ENCODE assay signal across 14 mouse cellular contexts in the genomic region with DNA sequence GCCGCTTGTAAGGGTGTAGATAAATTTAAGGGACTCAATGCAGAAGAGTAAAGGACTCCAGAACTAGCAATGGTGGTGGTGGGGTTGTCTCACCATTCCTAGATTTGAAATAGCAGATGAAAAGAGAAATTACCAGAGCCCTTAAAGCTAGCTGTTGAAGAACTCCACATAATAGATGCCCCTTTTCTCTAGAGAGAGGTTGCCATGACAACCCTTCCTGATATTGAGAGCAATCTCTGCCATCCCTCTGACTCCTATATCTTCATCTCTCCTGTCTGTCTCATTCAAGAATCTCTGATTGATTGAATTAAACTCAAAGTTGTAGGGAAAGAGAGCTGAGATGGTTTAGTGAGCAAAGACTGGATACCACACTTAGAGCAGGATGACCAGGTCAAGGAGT.
"Had no signal": no experiment of that assay in that cellular context is flagged by ENCODE, and none has a peak within 500 bp of the region (broad histone marks: within the 10 kb centered on the region; RNA-seq: fewer than 3 reads in every experiment).

No protein-coding gene starts in this region.

- H3K27me3 ChIP-seq: kidney, embryonic 15.5 days; liver, embryonic 13.5 days; neural tube, embryonic 12.5 days; neural tube, embryonic 15.5 days had no signal

- H3K9ac ChIP-seq: kidney, embryonic 15.5 days; liver, embryonic 13.5 days; neural tube, embryonic 12.5 days; neural tube, embryonic 15.5 days had no signal

- H3K27ac ChIP-seq: kidney, embryonic 15.5 days; left cerebral cortex, adult 2 months; liver, embryonic 13.5 days; neural tube, embryonic 12.5 days; neural tube, embryonic 15.5 days had no signal

- H3K9me3 ChIP-seq: kidney, embryonic 15.5 days; liver, embryonic 13.5 days; neural tube, embryonic 12.5 days; neural tube, embryonic 15.5 days had no signal

- DNase-seq: kidney, postnatal 10 days; kidney, postnatal 36 days; layer of hippocampus, postnatal 36 days; liver, embryonic 13.5 days; lung, adult 2 months; lung, postnatal 14 days; lung, postnatal 4 days; thymus, adult 18-20 months; thymus, postnatal 36 days had no signal

- H3K4me1 ChIP-seq: kidney, embryonic 15.5 days; liver, embryonic 13.5 days; neural tube, embryonic 12.5 days; neural tube, embryonic 15.5 days had no signal

- H3K4me2 ChIP-seq: kidney, embryonic 15.5 days; liver, embryonic 13.5 days; midbrain, embryonic 11.5 days; neural tube, embryonic 12.5 days; neural tube, embryonic 15.5 days had no signal

- H3K4me3 ChIP-seq: kidney, embryonic 15.5 days; left cerebral cortex, adult 2 months; liver, embryonic 13.5 days; neural tube, embryonic 12.5 days; neural tube, embryonic 15.5 days had no signal

- H3K36me3 ChIP-seq: kidney, embryonic 15.5 days; liver, embryonic 13.5 days; neural tube, embryonic 12.5 days; neural tube, embryonic 15.5 days had no signal
